Mouse (Mus musculus) layer of hippocampus, adult 11-12 months (tissue): Measurements from ENCODE around the gene Aff2.

Experiments used
- DNase-seq: peaks from one replicate; pipeline ENCODE4 v3.0.0; 2022; ENCODE audit warnings: low spot score

Aff2 gene

DNA sequence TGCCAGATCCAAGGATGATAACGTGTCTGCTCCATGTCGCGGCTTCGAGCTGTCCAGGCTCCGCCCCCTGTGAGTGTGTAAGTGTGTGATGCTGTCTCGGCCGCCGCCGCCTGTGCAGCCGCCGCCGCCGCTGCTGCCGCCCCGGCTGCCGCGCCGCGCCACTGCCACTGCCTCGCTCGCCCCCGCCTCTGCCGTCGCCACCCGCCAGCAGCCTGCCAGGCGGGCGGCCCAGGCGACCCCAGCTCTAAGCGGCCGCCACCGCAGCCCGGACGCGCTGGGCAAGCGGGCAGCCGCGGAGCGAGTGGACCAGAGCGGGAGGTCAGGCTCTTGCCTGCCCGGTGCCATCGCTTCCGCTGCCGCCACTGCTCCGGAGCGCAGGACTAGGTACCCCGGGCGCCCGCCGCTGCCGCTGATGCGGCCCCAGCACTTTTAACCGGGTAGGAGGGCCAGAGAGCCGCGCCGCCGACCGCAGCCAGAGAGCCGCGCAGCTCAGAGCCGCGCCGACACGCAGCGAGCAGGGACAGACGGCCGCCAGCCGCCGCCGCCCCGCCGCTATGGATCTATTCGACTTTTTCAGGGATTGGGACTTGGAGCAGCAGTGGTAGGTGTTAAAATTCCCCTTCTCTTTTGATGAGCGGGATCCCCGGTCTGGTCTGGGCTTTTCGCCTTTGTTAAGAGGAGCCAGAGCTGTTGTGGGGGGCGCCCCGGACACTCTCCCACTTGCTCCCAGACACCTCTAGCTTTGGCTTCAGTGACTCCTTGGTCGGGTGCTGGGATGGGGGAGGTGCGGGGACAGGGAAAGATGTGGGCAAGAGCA lies at the start of gene Aff2:
Gene Aff2, plus strand, starts transcription at position 57 of the 817 bp plus-strand sequence.
- DNase-seq: peak; percentile 25

DNA sequence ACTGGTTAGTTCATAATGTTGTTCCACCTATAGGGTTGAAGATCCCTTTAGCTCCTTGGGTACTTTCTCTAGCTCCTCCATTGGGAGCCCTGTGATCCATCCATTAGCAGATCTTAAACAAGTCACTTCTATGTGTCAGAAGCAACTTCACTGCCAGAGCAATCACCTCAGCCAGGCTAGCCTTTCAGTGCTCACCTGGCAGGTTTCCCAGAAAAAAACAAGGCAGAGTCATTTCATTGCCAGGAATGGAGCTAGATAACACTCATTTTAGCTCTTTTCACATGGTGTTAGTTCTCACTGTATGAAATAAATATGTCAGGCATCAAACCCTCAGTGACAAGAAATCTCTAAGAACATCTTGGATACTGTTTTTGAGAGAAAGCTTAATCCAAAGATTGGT lies 22.8 kb upstream of the Aff2 start:
- no peak for DNase-seq

GRCm38 (mm10) chrX:69355621-69356020 lies 4.5 kb upstream of the Aff2 start:
- DNase-seq: no peak

- DNase-seq: peak; percentile 46
Observed at GRCm38 (mm10) chrX:69359360-69359759, 734 bp upstream of the Aff2 start.

DNA sequence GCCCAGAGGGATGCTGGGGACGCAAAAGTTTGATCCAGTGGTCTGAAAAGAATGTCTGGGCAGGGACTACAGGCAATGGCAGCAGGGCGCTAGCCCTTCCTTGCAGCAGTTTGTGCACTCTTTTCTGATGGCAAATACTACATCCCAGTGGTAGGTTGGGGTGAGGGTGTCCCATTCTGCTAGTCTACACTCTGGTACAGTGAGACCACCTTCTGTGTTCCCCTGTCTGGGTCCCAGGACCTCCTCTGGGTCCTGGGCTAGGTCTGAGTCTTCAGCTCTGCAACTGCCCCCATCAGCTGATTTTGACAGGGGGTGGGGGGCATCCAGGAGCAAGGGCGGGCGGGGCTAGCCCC lies 233 bp upstream of the Aff2 start:
- DNase-seq: peak; percentile 2

DNA sequence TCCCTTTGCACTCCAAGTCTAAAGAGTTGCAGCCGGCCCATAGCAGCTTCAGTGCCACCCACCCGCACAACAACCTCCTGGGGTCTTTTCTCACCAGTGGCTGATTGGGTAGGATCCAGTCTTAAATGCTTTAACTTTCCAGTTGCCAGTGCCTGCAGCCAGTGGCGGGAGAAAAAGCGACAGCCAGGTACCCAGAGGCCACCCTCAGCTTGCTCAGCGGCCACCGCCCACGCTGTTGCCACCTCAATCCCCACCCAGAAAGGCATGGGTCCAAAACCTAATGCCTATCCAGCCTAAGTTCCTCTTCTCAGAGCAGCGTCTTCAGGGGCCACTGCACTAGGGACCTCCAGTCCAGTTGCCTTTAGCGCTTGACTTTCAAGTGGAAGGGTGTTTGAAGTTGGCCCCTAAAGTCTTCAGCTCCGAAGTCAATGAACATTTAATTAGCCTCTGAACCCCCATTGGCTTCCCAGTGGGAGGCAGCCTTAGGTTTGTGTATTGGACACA lies 1.0 kb downstream of the Aff2 start:
- DNase-seq: no peak

DNA sequence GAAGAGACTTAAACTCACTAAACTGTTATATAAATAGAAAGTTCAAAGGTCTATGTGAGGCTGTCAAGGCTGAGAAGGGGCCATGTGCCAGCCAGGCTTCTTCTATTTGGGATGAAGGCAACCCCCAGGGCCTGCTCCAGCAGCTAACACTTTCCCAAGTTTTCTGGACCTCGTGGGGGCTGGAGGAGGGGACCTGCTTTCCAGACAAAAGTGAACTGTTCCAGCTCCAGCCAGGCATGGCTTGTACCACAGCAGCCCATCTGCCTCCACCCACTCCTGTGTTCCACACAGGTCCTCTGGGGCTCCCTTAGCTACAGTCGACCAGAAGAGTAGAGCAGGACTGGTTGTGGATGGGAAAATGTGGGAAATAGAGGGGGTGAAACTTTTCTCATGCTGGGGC lies 4.1 kb downstream of the Aff2 start:
- no peak for DNase-seq

DNA sequence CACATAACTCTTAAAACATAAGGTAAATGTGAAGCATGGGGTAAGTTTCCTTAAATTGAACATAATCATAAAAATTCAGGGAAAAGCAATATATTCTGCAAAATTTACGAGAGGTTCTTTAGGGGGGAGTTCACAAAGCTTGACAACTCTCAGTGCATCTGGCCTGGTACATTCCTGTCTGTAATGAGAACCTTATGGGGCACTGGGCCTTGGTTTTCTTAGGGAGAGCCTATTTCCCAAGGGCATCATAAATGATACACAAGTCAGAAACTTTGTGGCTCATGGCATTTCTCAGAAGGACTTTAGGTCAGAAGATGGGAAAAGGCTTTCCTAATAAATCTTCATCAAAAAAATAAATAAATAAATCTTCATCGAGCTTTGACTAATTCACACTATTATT lies 13.2 kb downstream of the Aff2 start:
- no peak for DNase-seq

GRCm38 (mm10) chrX:69389738-69390137 lies 29.6 kb downstream of the Aff2 start:
- DNase-seq: no peak

DNA sequence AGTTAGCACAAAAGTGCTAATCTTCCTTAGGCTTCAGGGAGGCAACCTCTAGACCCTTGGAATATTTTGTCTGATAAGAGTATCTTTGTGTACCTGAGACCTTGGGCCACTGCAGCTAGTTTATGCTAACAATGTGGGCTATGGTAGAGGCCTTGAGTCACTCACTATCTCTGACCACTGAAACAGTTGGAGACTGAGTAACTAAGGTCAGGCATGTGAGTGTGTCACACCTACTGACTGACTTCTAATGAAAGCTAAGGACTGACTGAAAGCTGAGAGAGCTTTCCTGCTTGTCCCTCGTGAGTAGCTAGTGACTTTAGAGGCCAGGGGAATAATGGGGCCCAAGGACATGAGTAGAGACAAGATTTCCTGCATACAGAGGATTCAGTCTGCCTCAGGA lies 54.9 kb downstream of the Aff2 start:
- DNase-seq: no peak

- no peak for DNase-seq
Observed at GRCm38 (mm10) chrX:69438422-69438821, 78.3 kb downstream of the Aff2 start.

- DNase-seq: peak; percentile 4
Observed at GRCm38 (mm10) chrX:69441937-69442336, 81.8 kb downstream of the Aff2 start.

GRCm38 (mm10) chrX:69460896-69461295 lies 100.8 kb downstream of the Aff2 start:
- no peak for DNase-seq

- DNase-seq: no peak
Observed at GRCm38 (mm10) chrX:69502061-69502460, 142.0 kb downstream of the Aff2 start.

GRCm38 (mm10) chrX:69518040-69518575 lies 158.0 kb downstream of the Aff2 start:
- DNase-seq: no peak

- DNase-seq: no peak
Observed at GRCm38 (mm10) chrX:69540811-69541210, 180.7 kb downstream of the Aff2 start.

- no peak for DNase-seq
Observed at GRCm38 (mm10) chrX:69579903-69580459, 219.9 kb downstream of the Aff2 start.

GRCm38 (mm10) chrX:69608793-69609192 lies 248.7 kb downstream of the Aff2 start:
- DNase-seq: no peak

DNA sequence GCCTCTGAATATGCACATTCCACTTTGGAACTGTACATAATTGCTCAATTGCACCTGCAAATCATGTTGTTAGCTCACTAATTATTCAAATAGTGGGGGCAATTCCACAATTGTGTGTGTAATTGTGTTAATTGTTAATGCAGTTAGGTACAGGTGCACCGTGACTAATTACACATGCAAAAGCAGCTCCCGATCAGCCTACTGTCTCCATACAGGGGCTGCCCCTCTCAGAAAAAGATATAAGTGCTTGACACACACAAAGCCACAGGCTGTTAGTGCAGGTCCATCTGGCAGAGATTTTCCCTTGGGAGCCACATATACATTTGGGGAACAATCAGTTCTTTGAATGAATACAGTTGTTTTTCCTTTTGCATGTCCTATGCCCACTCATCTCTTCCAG lies 302.9 kb downstream of the Aff2 start:
- no peak for DNase-seq

- DNase-seq: no peak
Observed at GRCm38 (mm10) chrX:69666145-69666677, 306.1 kb downstream of the Aff2 start.

DNA sequence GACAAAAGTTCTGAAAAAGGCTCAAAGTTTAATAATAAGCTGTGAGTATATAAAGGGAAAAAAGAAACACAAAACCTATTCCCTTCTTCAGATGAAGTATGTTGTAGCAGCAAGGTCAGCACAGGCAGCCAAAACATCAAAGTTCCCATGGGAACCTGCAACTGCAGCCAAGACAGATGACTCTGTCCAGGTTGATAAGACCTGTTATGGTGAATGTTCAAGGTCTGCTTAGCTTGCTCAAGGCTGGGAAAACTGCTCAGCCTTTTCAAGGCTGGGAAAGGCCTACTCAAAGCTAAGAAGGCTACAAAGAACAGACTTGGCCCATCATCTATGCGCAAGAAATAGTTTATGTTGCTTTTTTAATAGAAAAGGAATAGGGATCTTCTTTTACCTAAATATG lies 315.6 kb downstream of the Aff2 start:
- no peak for DNase-seq

- DNase-seq: no peak
Observed at GRCm38 (mm10) chrX:69698840-69699239, 338.7 kb downstream of the Aff2 start.

DNA sequence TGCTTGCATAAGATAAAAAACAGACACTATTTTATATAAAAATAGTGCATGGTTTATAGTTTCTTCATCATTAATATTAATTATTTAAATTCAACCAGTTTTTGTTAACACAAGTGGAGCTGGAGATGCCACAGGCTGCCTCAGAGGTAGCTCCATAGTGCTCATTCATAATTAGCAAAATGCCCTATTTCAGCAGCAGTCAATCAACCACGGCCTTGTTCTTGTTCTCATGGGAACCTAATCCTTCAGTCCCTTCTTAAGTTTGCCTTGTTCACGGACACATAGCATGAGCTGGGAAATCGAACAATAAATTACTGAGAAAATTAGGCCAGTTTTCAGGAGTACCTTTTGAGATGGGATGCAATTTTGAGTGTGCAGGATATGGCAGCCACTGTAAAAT lies 378.9 kb downstream of the Aff2 start:
- DNase-seq: no peak
